Mouse (Mus musculus): ENCODE measurements around the gene Aqp1.

Gene Aqp1

GRCm38 (mm10) chr6:55356976-55357635 lies 20.9 kb downstream of the Aqp1 start:
- in situ Hi-C loops (cut with MboI, MseI): no loop called here

- in situ Hi-C loops (cut with MboI, MseI): no loop called here
Measured at GRCm38 (mm10) chr6:55357636-55358031, 21.4 kb downstream of the Aqp1 start.

- in situ Hi-C loops (cut with MboI, MseI): no loop called here
Measured at GRCm38 (mm10) chr6:55358731-55359143, 22.5 kb downstream of the Aqp1 start.

GRCm38 (mm10) chr6:55362663-55363062 lies 26.4 kb downstream of the Aqp1 start:
- in situ Hi-C loops (cut with MboI, MseI): no loop called here

DNA sequence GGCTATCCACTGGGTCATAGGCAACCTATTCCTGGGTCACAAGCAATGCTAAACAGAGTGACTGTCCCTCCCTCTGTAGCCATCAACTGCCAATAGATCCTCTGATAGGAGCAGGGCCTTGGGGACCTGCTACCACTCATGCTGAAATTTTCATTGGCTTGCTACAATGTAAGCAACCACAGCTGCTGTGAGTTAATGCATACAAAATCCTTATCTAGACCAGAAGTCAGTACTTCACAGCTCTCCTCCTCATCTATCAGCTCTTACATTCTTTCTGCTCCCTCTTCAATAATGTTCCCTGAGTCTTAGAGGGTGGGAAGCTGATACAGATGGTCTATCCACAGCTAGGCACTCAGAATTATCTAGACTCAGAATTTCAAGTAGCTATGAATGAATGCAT lies 30.9 kb downstream of the Aqp1 start:
- in situ Hi-C loops (cut with MboI, MseI): no loop called here

- in situ Hi-C loops (cut with MboI, MseI): no loop called here
Measured at GRCm38 (mm10) chr6:55370831-55371230, 34.6 kb downstream of the Aqp1 start.

DNA sequence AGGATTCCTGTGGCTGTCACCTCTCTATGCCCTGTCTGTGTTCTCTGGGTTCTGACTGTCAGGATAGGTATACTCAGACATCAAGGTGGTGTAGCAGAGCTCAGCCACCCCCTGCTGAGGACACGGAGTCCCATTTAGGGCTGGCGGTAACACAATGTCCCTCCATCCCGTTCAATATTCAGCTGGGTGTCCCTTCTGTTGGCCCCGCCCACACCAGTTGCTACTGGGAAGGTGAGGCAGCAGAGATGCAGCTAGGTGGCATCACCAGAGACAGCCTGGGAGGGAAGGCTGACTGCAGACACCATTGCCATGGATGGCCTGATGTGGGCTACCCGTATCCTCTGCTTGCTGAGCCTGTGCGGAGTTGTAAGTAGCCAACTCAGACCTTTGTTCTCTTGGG lies 39.8 kb downstream of the Aqp1 start, which contains the start of gene Ghrhr:
TSS of gene Ghrhr (plus strand) at position 220 of the 400 bp plus-strand sequence.
- in situ Hi-C loops (cut with MboI, MseI): loop anchor here (25.0 kb wide), 1 partner anchor 1639 kb away; no protein-coding TSS in a partner anchor

DNA sequence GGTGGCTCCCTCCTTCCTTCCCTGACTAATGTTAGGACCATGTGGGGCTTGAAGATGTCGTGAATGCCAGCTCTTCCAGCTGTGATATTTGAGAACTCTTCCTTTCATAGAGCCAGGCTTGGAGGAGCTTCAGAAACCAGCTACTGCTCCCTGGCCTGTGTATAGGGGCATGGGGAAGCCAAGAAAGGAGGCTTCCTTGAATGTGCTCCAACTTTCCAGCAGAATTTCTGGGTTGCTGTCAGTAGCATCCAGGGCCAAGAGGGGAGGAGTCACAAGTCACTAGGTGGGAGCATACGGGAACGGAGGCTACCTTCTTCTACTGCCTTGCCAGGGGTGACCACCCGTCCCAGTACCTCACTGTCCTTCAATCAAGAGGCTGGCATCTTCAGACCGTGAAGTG lies 40.3 kb downstream of the Aqp1 start:
- in situ Hi-C loops (cut with MboI, MseI): loop anchor here (25.0 kb wide), 1 partner anchor 1639 kb away; no protein-coding TSS in a partner anchor

- in situ Hi-C loops (cut with MboI, MseI): loop anchor here (25.0 kb wide), 1 partner anchor 1640 kb away; no protein-coding TSS in a partner anchor
Measured at GRCm38 (mm10) chr6:55377461-55377860, 41.2 kb downstream of the Aqp1 start.

- in situ Hi-C loops (cut with MboI, MseI): loop anchor here (5.0 to 25.0 kb wide), 2 partner anchors 137 to 1642 kb away; no protein-coding TSS in a partner anchor
Measured at GRCm38 (mm10) chr6:55379641-55380335, 43.6 kb downstream of the Aqp1 start.

- in situ Hi-C loops (cut with MboI, MseI): loop anchor here (5.0 to 25.0 kb wide), 2 partner anchors 140 to 1645 kb away; no protein-coding TSS in a partner anchor
Measured at GRCm38 (mm10) chr6:55381966-55382365, 45.7 kb downstream of the Aqp1 start.

GRCm38 (mm10) chr6:55383897-55384296 lies 47.7 kb downstream of the Aqp1 start:
- in situ Hi-C loops (cut with MboI, MseI): loop anchor here (5.0 to 25.0 kb wide), 2 partner anchors 142 to 1647 kb away; no protein-coding TSS in a partner anchor

GRCm38 (mm10) chr6:55384356-55384951 lies 48.2 kb downstream of the Aqp1 start:
- in situ Hi-C loops (cut with MboI, MseI): loop anchor here (5.0 to 25.0 kb wide), 2 partner anchors 142 to 1647 kb away; no protein-coding TSS in a partner anchor

DNA sequence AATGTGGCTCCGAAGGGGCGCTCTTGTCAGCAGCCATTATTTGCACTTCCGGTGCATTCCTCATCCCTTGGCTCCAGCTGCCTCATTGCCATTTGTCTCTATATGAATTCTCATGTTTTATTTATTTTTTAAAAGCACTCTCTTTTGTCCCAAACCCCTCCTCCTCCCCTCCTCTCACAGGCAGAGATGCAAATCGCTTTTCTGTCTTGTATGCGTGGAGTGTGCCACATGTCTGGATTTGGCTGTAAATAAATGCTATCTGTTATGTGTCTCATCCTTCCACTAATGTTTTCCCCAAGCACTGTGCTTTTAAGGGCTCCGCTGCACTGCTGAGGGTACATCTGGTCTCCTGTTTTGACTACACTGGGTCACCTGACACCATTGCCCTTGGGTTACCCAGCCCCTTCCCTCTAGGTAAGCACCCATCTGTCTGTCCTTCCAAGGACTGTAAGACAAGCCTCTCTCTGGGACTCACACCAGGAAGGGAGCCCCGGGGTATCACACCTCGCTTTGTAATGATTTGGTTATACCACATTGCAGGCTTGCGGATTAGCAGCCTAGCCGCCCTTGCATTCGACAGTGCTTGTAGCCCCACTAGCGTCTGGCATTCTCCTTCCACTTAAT lies 52.4 kb downstream of the Aqp1 start:
- in situ Hi-C loops (cut with MboI, MseI): loop anchor here (25.0 kb wide), 1 partner anchor 1651 kb away; no protein-coding TSS in a partner anchor

- in situ Hi-C loops (cut with MboI, MseI): loop anchor here (25.0 kb wide), 1 partner anchor 1652 kb away; no protein-coding TSS in a partner anchor
Measured at GRCm38 (mm10) chr6:55389321-55389720, 53.1 kb downstream of the Aqp1 start.

DNA sequence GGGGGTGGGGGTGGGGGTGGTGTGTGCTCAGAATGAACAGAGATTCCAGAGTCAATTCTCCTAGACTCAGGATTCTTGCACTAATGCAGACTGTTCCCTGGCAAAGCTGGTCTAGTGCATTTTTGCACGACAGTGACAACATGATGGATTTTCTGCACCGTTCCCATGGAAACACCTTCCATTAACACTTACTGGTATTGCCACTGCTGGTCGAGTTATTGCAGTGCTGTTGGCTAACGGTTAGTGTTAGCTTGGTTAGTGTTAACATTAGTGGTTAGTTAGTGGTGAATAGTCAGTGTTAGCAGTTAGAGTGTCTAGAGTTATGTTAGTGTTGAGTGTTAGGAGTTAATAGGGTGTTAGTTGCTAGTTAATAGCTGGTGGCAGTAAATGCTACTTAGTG lies 55.6 kb downstream of the Aqp1 start:
- in situ Hi-C loops (cut with MboI, MseI): loop anchor here (5.0 to 25.0 kb wide), 3 partner anchors 120 to 1655 kb away; no protein-coding TSS in a partner anchor

DNA sequence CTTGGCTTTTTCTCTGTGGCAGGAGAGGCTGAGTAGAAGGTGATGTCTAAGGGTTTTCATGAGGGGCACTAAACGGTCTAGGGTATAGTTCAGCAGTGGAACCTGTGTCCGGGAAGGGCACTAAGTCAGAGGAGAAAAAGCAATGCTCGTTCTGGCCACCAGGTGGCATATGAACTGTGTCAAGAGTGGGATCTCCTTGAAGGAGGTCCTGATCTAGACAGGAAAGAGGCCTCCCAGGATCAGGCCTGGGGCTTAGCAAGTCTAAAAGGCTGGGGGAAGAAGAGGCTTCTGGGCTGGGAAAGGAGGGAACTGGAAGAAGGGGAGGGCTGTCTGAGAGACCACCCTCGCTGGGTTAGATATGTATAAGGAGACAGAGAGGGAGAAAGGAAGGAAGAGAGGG lies 56.2 kb downstream of the Aqp1 start:
- in situ Hi-C loops (cut with MboI, MseI): loop anchor here (5.0 to 25.0 kb wide), 3 partner anchors 120 to 1655 kb away; no protein-coding TSS in a partner anchor

GRCm38 (mm10) chr6:55394854-55395253 lies 58.6 kb downstream of the Aqp1 start:
- in situ Hi-C loops (cut with MboI, MseI): loop anchor here (5.0 to 25.0 kb wide), 3 partner anchors 117 to 1658 kb away; no protein-coding TSS in a partner anchor

DNA sequence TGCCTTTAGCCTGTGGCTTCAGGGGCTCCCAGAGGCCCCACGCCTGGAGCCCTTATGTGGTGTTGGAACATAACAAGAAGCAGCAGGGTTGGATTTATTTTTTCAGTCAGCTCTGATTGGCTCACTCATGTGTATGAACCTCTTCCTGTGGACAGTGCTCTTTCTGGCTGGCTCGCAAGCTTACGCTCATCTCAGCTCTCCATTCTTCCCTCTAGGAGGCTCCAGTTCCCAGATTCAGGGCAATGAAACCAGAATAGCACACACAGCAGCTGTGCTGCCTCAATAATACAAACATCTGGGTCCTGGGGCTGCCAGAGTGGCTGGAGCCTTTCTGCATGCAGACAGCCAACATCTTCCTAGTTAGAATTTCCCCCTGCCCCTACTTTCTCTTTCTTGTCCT lies 59.9 kb downstream of the Aqp1 start:
- in situ Hi-C loops (cut with MboI, MseI): loop anchor here (10.0 to 25.0 kb wide), 2 partner anchors 381 to 1659 kb away; no protein-coding TSS in a partner anchor

DNA sequence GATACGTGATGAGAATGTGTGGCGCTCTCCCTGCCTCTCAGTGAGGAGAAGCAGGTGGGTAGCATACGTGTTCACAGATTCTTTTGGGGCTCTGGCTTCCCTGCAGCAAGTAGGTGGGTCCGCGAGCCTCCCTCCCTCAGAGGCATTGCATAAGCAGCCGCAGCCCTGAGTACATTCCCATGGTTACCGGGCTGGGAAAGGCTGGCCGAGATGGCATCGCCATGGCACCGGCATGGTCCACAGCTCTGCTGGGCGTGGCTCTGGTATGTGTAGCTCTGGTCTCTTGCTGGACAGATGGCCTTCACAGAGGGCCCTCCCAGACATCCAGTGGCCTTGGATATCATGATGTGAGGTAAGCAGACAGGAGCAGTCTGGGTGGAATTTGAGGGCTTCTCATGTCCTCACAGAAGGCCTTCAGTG lies 60.4 kb downstream of the Aqp1 start:
- in situ Hi-C loops (cut with MboI, MseI): loop anchor here (10.0 to 25.0 kb wide), 2 partner anchors 382 to 1659 kb away; no protein-coding TSS in a partner anchor

All from T-helper 2 cell (primary cell).